Mouse (Mus musculus): ENCODE results near the gene Zbtb48. TPM values are rescaled to one million over a fixed set of nuclear protein-coding genes. Genes with fewer than 3 reads are reported as not detected.
A peak's percentile ranks its signal among the peaks of the same experiment; 100 is the strongest.

The Zbtb48 gene
- polyA plus RNA-seq, 1 experiment from 2014 or later, result 25.4 TPM

DNA sequence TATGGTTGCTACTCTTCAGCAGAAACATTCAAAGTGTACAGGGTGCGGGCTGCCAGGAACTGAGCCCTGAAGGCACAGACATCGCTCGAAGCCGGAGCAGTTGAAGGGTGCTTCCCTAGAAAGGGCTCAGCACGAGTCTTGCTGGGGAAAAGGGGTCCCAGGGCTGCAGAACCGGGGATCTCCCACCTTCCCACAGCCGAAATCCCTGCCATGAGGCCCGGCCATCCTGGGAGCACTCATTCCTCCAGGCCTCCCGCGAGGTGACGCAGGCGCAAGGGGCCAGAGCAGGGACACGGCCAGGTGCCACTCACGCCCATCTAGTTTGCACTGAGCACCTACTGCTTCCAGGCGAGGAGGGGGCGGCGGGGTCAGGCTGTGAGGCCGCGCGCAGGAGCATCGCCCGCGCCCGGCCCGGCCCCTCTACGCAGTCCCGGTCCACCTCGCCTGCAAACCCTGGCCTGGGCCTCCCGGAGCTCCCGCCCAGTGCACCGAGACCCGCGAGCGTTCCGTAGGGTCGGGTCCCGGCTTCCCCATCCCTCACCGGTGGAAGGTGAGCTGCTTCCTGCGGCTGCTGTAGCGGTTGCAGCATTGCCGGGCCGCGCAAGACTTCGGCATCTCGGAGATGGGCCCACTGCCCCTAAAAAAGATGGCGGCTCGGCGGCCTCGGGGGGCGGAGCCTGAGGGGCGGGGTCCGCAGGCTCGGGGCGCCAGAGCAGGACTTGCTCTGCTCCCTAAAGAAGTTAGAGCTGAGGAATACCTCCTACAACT, 38.9 kb downstream of the Zbtb48 start, which contains the start of gene Thap3:
TSS of gene Thap3 (minus strand) at position 656 of the 768 bp plus-strand sequence.
- H3K4me3 ChIP-seq (replicated peaks; ENCODE audit: low read length), result peak within 1 kb of the TSS; percentile 92
- peaks cover 25% of the 10 kb centered on the region for H3K4me1 ChIP-seq (replicated peaks; ENCODE audit: control insufficient read depth, insufficient read depth, low read length)
- H3K9me3 ChIP-seq (ENCODE audit: control insufficient read depth, low read length), result no peaks in the 10 kb centered on the region
- no peaks in the 10 kb centered on the region for H3K27me3 ChIP-seq (replicated peaks; ENCODE audit: control insufficient read depth, insufficient read depth, low read length)
- H3K27ac ChIP-seq (ENCODE audit: low read length), result peak within 1 kb of the TSS; percentile 87
- H3K4me2 ChIP-seq (ENCODE audit: low read length), result peak within 1 kb of the TSS; percentile 76
- H3K36me3 ChIP-seq (ENCODE audit: control insufficient read depth, insufficient read depth), result peaks cover 14% of the 10 kb centered on the region
- peak; percentile 87 for ATAC-seq
- H3K9ac ChIP-seq (replicated peaks; ENCODE audit: low read depth, low read length), result peak within 1 kb of the TSS; percentile 99
- WGBS, result under 1% methylated on average over 51 of the region's 54 CpGs

GRCm38 (mm10) chr4:151988014-151988341, 39.5 kb downstream of the Zbtb48 start:
- H3K36me3 ChIP-seq (ENCODE audit: control insufficient read depth, insufficient read depth), result peaks cover 14% of the 10 kb centered on the region
- H3K4me3 ChIP-seq (replicated peaks; ENCODE audit: low read length), result peak overlapping the region; percentile 92
- ATAC-seq, result peak; percentile 0; the same call in 1 of the 2 replicates
- no peaks in the 10 kb centered on the region for H3K27me3 ChIP-seq (replicated peaks; ENCODE audit: control insufficient read depth, insufficient read depth, low read length)
- H3K9me3 ChIP-seq (ENCODE audit: control insufficient read depth, low read length), result no peaks in the 10 kb centered on the region
- H3K4me1 ChIP-seq (replicated peaks; ENCODE audit: control insufficient read depth, insufficient read depth, low read length), result peaks cover 22% of the 10 kb centered on the region
- H3K9ac ChIP-seq (replicated peaks; ENCODE audit: low read depth, low read length), result peak overlapping the region; percentile 99
- peak overlapping the region; percentile 87 for H3K27ac ChIP-seq (ENCODE audit: low read length)
- WGBS, result 19% methylated on average over 10 of the region's 10 CpGs
- peak overlapping the region; percentile 76 for H3K4me2 ChIP-seq (ENCODE audit: low read length)

GRCm38 (mm10) chr4:151986650-151987049, 40.8 kb downstream of the Zbtb48 start:
- Histone ChIP-seq H3K27ac (ENCODE audit: low read length) (no peak overlapping the region), H3K4me2 (ENCODE audit: low read length) (no peak overlapping the region), H3K4me1 (replicated peaks; ENCODE audit: control insufficient read depth, insufficient read depth, low read length) (peaks cover 22% of the 10 kb centered on the region), H3K9me3 (ENCODE audit: control insufficient read depth, low read length) (no peaks in the 10 kb centered on the region), H3K27me3 (replicated peaks; ENCODE audit: control insufficient read depth, insufficient read depth, low read length) (no peaks in the 10 kb centered on the region), H3K4me3 (replicated peaks; ENCODE audit: low read length) (no peak overlapping the region), H3K36me3 (ENCODE audit: control insufficient read depth, insufficient read depth) (peaks cover 11% of the 10 kb centered on the region), H3K9ac (replicated peaks; ENCODE audit: low read depth, low read length) (no peak overlapping the region)
- WGBS, result 72% methylated on average over 8 of the region's 8 CpGs
- ATAC-seq, result no peak

- no peak for ATAC-seq
Observed at GRCm38 (mm10) chr4:151985886-151986285, 41.6 kb downstream of the Zbtb48 start.

DNA sequence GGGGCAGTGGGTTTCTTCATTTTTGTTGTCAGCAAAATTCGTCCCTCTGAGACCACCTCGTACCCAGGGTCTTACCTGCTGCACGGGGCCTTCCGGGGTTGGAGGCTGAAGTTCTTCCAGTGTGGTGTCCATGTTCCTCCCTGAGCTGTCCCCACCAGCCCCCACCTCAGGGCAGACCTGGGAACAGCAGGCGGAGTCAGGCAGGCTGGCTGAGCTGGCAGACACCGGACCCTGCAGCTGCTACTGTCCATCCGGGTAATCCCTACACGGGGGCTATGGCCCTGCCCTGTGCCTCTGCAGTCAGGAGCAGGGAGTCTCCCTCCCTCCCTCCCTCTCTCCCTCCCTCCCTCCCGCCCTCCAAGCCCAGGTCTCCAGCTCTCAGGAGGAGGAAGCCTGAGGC, 43.9 kb downstream of the Zbtb48 start:
- Histone ChIP-seq H3K4me2 (ENCODE audit: low read length) (no peak overlapping the region), H3K9ac (replicated peaks; ENCODE audit: low read depth, low read length) (no peak overlapping the region), H3K9me3 (ENCODE audit: control insufficient read depth, low read length) (no peaks in the 10 kb centered on the region), H3K27ac (ENCODE audit: low read length) (no peak overlapping the region), H3K4me3 (replicated peaks; ENCODE audit: low read length) (no peak overlapping the region), H3K36me3 (ENCODE audit: control insufficient read depth, insufficient read depth) (no peaks in the 10 kb centered on the region), H3K27me3 (replicated peaks; ENCODE audit: control insufficient read depth, insufficient read depth, low read length) (no peaks in the 10 kb centered on the region), H3K4me1 (replicated peaks; ENCODE audit: control insufficient read depth, insufficient read depth, low read length) (peaks cover 19% of the 10 kb centered on the region)
- WGBS, result 28% methylated on average over 8 of the region's 9 CpGs
- ATAC-seq, result no peak

More at GRCm38 (mm10) chr4:151985886-151986285, 41.6 kb downstream of the Zbtb48 start:
- H3K4me1 ChIP-seq (replicated peaks; ENCODE audit: control insufficient read depth, insufficient read depth, low read length), result peaks cover 22% of the 10 kb centered on the region
- H3K27me3 ChIP-seq (replicated peaks; ENCODE audit: control insufficient read depth, insufficient read depth, low read length), result no peaks in the 10 kb centered on the region
- peaks cover 4% of the 10 kb centered on the region for H3K36me3 ChIP-seq (ENCODE audit: control insufficient read depth, insufficient read depth)
- H3K27ac ChIP-seq (ENCODE audit: low read length), result no peak overlapping the region
- no peak overlapping the region for H3K4me2 ChIP-seq (ENCODE audit: low read length)
- 39% methylated on average over 10 of the region's 10 CpGs for WGBS
- H3K9ac ChIP-seq (replicated peaks; ENCODE audit: low read depth, low read length), result no peak overlapping the region
- H3K9me3 ChIP-seq (ENCODE audit: control insufficient read depth, low read length), result no peaks in the 10 kb centered on the region
- no peak overlapping the region for H3K4me3 ChIP-seq (replicated peaks; ENCODE audit: low read length)

GRCm38 (mm10) chr4:151983043-151983442, 44.4 kb downstream of the Zbtb48 start:
- ATAC-seq, result no peak
- Histone ChIP-seq H3K27me3 (replicated peaks; ENCODE audit: control insufficient read depth, insufficient read depth, low read length) (no peaks in the 10 kb centered on the region), H3K4me1 (replicated peaks; ENCODE audit: control insufficient read depth, insufficient read depth, low read length) (peaks cover 16% of the 10 kb centered on the region), H3K9ac (replicated peaks; ENCODE audit: low read depth, low read length) (no peak overlapping the region), H3K9me3 (ENCODE audit: control insufficient read depth, low read length) (no peaks in the 10 kb centered on the region), H3K36me3 (ENCODE audit: control insufficient read depth, insufficient read depth) (no peaks in the 10 kb centered on the region), H3K4me2 (ENCODE audit: low read length) (no peak overlapping the region), H3K27ac (ENCODE audit: low read length) (no peak overlapping the region), H3K4me3 (replicated peaks; ENCODE audit: low read length) (no peak overlapping the region)
- WGBS, result 65% methylated on average over 17 of the region's 17 CpGs

GRCm38 (mm10) chr4:151981363-151981762, 46.1 kb downstream of the Zbtb48 start:
- no peak overlapping the region for H3K4me3 ChIP-seq (replicated peaks; ENCODE audit: low read length)
- no peaks in the 10 kb centered on the region for H3K36me3 ChIP-seq (ENCODE audit: control insufficient read depth, insufficient read depth)
- peak; percentile 81 for ATAC-seq
- H3K4me1 ChIP-seq (replicated peaks; ENCODE audit: control insufficient read depth, insufficient read depth, low read length), result peaks cover 5% of the 10 kb centered on the region; the same call in 1 of the 2 replicates
- no peak overlapping the region for H3K27ac ChIP-seq (ENCODE audit: low read length)
- H3K9ac ChIP-seq (replicated peaks; ENCODE audit: low read depth, low read length), result no peak overlapping the region
- 4% methylated on average over 5 of the region's 5 CpGs for WGBS
- H3K27me3 ChIP-seq (replicated peaks; ENCODE audit: control insufficient read depth, insufficient read depth, low read length), result no peaks in the 10 kb centered on the region
- no peak overlapping the region for H3K4me2 ChIP-seq (ENCODE audit: low read length)
- no peaks in the 10 kb centered on the region for H3K9me3 ChIP-seq (ENCODE audit: control insufficient read depth, low read length)

- H3K9ac ChIP-seq (replicated peaks; ENCODE audit: low read depth, low read length), result no peak overlapping the region
- H3K4me3 ChIP-seq (replicated peaks; ENCODE audit: low read length), result no peak overlapping the region
- no peaks in the 10 kb centered on the region for H3K9me3 ChIP-seq (ENCODE audit: control insufficient read depth, low read length)
- no peak overlapping the region for H3K4me2 ChIP-seq (ENCODE audit: low read length)
- no peaks in the 10 kb centered on the region for H3K27me3 ChIP-seq (replicated peaks; ENCODE audit: control insufficient read depth, insufficient read depth, low read length)
- 0 out of 2 replicates have a peak, but pooled peaks cover under 1% of the 10 kb centered on the region for H3K36me3 ChIP-seq (ENCODE audit: control insufficient read depth, insufficient read depth)
- H3K27ac ChIP-seq (ENCODE audit: low read length), result no peak overlapping the region
- peaks cover under 1% of the 10 kb centered on the region; the same call in 1 of the 2 replicates for H3K4me1 ChIP-seq (replicated peaks; ENCODE audit: control insufficient read depth, insufficient read depth, low read length)
- no peak for ATAC-seq
- WGBS, result 83% methylated on average over 8 of the region's 8 CpGs
Observed at GRCm38 (mm10) chr4:151980699-151981098, 46.8 kb downstream of the Zbtb48 start.

DNA sequence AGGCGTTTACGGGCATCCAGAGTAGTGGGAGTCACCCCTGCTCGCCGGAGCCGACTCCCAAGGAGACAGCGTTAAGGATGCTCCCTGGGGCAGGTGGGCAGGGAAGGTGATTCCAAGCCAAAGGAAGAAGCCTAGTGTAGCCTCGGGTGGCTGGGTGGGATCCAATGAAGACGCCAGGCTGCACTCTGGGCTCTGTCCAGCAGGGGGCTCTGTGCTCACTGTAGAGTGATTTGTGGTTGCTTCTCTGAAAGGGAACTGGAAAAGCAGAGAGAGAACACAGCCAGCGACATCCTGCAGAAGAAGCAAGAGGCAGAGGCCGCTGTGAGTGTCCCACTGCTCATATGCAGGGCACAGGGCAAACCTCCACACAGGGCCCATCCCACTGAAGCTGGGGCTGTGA, 49.7 kb downstream of the Zbtb48 start:
- WGBS, result 43% methylated on average over 10 of the region's 10 CpGs
- H3K9ac ChIP-seq (replicated peaks; ENCODE audit: low read depth, low read length), result no peak overlapping the region

More for the DNA sequence above, 49.7 kb downstream of the Zbtb48 start:
- no peak overlapping the region for H3K4me3 ChIP-seq (replicated peaks; ENCODE audit: low read length)
- ATAC-seq, result peak; percentile 27
- H3K27me3 ChIP-seq (replicated peaks; ENCODE audit: control insufficient read depth, insufficient read depth, low read length), result no peaks in the 10 kb centered on the region
- H3K27ac ChIP-seq (ENCODE audit: low read length), result no peak overlapping the region
- no peak overlapping the region for H3K4me2 ChIP-seq (ENCODE audit: low read length)
- H3K36me3 ChIP-seq (ENCODE audit: control insufficient read depth, insufficient read depth), result peaks cover 9% of the 10 kb centered on the region
- H3K9me3 ChIP-seq (ENCODE audit: control insufficient read depth, low read length), result peaks cover 2% of the 10 kb centered on the region; the same call in 1 of the 2 replicates
- no peaks in the 10 kb centered on the region for H3K4me1 ChIP-seq (replicated peaks; ENCODE audit: control insufficient read depth, insufficient read depth, low read length)

Data from forebrain, embryonic 16.5 days (tissue).